Mouse (Mus musculus) left cerebral cortex, adult 18-20 months (tissue): ENCODE results near the gene Lypd8. TPM values are rescaled to one million over a fixed set of nuclear protein-coding genes. Genes with fewer than 3 reads are reported as not detected.
"Not testable (repeated sequence)": the region's sequence is repeated elsewhere in the genome, so short reads cannot be mapped to it uniquely, and the experiment has no call there.

Experiments
- DNase-seq, 2 experiments: peaks; one replicate each; pipeline ENCODE4 v3.0.0; 2021 to 2022; ENCODE audit warnings: low spot score in 2 of 2, mixed read lengths in 1 of 2
- long read RNA-seq, 2 experiments: library from polyadenylated mRNA; stranded (forward); transcript quantifications; one replicate each; pipeline ENCODE4 v2.0.0; 2021
- total RNA-seq, 2 experiments: library from RNA; stranded (reverse); gene quantifications; 2 replicates each; pipeline ENCODE4 v1.2.3; 2021

Lypd8 gene
- not detected for total RNA-seq
- long read RNA-seq, experiment 1 = 0 reads
- long read RNA-seq, experiment 2 = 0 reads

- DNase-seq = no peak
Observed at GRCm38 (mm10) chr11:58378763-58379278, at the start of gene Lypd8. TSS of gene Lypd8 (plus strand) at chr11:58379043.

GRCm38 (mm10) chr11:58329906-58330275 lies 49.0 kb upstream of the Lypd8 start:
- DNase-seq = no peak

DNA sequence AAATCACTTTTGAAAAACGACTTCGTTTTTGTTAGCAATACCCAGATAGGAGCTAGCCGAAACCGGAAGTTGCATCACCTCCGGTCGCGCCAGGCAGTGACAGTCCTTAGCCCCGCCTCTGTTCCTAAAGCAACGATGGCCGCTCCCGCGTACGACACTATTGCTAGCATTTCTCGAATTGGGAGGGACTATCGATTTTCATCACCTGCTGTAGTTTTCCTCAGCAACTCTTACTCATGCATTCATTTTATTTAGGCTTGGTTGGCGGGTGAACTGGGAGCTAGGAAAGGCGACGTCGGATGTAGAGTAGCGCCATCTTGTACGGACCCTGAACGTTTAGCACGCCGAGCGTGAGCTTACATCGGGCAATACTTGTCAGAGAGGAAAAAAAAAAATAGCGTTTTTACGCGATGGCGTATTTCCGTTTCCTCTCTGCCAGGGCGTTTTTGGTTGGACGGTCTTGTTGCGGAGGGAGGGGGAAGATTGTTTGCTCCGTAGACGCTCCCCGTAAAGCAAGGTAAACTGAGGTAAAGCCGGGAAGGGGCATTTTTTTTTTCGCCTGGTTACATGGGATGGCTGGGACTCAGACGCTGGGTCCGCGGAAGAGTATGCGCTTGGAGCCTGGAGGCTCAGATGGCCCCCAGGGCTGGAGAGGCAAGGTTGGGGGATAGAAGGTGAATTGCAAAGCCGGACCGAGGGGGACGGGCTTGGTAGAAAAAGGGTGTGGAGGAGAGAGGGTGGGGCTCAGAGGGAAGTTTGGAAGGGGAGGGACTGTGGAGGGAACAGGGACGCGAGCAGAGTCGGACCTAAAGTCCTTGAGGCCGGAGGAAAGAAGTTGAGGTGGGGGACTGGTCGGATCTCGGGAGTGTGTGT lies 48.3 kb upstream of the Lypd8 start, which contains the start of the genes Zfp672 and Sh3bp5l:
TSS of gene Zfp672 (minus strand) at position 64 of the 873 bp plus-strand sequence.
TSS of gene Sh3bp5l (plus strand) at position 449 of the 873 bp plus-strand sequence.
- DNase-seq = peak; percentile 83 to 89

DNA sequence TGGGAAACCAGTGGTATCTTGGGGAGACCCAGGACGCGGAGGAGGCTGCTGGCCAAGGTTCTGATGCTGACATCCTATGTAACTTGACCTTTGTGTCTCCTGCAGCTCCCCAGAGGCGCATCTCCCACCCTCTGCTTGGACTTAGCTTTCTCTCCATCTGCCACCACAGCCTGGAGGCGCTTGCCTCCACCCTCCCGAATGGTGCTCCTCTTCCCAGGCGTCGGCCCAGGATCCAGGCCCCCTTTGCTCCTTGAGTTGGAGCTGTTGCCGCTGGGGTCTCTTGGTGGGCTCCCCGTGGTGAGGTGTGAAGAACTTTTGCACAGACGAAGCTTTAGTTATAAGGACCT lies 47.7 kb upstream of the Lypd8 start:
- no peak for DNase-seq

- no peak for DNase-seq
Observed at GRCm38 (mm10) chr11:58331546-58331945, 47.3 kb upstream of the Lypd8 start.

DNA sequence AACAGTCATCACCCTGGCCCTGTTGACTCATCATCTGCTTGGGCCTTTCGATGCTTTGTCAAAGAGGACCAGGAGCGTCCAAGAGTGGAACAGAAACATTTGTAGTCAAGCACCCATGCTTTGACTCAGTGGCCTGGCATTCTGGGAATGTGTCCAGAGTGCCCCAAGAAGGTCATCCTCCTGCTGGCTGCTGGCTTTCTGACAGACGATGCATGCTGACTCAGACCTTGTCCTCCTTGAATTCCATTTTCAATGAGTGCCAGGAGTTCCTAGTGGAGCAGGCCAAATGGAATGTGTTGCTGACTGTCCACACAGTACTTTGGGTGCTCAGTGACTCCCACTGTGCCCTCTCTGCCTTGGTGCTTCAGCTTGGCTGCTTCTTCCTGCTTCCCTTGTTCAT lies 44.1 kb upstream of the Lypd8 start:
- no peak for DNase-seq

- DNase-seq = no peak
Observed at GRCm38 (mm10) chr11:58346745-58347144, 32.1 kb upstream of the Lypd8 start.

DNA sequence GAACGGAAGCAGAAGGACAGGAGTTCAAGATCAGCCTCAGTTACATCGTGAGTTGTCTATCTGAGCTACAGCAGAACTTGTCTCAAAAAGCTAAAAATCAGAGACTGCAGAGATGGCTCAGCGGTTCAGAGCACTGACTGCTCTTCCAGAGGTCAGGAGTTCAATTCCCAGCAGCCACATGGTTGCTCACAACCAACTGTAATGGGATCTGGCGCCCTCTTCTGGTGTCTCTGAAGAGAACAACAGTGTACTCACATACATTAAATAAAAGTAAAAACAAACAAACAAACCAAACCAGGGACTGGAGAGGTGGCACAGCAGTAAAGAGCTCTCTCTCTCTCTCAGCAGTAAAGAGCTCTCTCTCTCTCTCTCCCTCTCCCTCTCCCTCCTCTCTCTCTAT lies 28.2 kb upstream of the Lypd8 start:
- no peak for DNase-seq

DNA sequence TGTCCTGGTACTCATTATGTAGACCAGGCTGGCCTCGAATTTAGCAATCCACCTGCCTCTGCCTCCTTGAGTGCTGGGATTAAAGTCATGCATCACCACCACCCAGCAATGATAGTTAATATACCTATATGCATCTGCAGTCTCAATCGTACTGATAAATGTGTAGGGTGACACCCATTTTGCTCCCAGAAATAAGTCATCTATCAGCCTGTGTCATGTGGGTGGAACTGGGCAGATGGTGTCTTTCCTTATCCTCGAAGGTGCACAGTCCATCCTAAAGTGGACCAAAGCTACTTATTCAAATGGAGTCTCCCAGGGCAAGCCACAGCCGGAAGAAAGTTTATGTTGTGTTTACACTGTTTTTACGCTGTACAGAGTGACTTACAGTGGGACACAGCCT lies 27.7 kb upstream of the Lypd8 start:
- no peak for DNase-seq

DNA sequence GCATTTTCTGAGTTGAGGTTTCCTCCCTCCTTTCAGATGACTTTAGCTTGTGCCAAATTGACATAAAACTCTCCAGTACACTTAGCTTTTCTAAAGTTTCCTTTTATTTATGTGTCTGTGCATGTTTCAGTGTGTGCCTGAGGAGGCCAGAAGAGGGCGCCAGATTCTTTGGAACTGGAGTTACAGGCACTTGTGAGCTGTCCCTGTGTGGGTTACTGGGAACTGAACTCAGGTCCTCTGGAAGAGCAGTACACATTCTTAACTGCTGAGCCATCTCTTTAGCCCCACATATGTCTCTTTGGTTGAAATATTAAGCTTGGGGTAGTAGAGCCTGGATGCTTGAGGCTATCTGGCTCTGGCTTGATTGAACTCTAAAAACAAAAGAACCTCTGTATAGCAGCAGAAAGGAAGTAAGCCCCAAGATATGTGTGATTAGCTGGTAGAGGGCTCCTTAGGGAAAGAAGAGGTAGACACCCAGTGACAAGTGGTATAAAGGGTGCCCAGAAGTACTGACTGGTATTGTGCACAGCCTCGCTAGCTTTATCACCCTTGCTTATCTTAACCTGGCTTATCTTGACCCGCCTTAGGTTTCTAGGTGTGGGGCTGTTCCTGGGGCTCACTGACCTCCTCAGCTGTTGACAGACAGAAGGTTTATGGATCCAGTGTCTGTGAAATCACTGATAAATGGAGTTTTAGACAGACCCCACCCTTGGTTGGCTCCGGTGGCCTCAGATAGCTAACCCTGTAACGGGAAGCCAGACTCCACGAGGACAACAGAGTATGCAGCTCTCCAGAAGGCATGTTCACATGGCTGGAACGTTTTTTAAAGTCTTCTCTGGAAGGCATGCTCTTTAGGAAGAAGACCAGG lies 25.9 kb upstream of the Lypd8 start:
- DNase-seq = no peak

DNA sequence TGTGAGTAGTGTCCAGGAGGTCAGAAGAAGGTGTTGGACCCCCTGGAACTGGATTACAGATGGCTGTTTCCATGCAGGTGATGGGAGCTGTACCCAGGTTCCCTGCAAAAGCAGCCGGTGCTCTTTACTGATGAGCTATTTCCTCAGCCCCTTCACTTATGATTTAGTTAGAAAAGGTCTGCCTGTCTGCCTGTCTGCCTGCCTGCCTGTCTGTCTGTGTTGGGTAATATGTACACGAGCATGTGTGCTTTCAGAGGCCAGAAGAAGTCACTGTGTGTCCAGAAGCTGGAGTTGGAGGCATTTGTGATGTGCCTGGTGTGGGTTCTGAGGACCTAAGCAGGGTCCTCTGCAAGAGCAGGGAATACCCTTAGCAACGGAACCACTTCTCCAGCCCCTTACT lies 25.1 kb upstream of the Lypd8 start:
- no peak for DNase-seq

DNA sequence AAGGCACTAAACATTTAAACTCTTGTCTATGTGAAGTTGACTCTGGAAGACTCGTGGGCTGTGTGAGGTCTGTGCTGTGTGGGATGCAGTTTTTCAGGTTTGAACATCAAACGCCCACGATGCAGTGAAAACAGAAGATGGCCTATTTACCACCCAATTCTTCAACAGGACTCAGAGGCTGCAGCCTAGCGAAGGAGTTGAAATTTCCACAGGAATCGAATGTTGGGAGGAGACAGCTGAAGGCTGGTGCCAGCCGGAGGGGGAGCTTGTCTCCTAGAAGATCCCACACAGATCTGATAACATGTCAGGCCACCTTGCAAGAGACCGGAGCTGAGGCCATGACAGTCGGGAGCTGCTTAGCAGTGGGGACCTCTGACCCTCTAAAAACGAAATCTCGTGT lies 24.4 kb upstream of the Lypd8 start:
- DNase-seq = peak; percentile 20 to 70

DNA sequence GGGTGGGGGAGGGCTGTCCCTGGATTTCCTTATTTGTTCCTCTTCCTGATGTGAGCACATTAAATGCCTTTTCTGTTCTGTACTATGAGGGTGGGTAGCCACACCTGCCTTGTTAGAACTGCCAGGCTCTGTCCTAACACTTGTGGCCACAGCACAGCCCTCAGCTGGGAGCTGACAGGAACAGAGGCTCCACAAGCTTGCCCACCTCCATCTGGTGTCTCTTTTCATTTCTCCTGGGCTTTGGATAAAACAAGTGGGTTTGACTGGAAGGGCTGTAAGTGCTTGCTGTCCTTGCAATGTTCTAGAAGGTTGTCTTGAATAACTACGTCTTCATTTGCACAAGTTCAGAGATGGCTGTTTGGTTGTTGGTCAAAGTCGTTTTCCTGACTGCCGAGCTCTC lies 23.9 kb upstream of the Lypd8 start:
- DNase-seq = peak; percentile 9 to 64

DNA sequence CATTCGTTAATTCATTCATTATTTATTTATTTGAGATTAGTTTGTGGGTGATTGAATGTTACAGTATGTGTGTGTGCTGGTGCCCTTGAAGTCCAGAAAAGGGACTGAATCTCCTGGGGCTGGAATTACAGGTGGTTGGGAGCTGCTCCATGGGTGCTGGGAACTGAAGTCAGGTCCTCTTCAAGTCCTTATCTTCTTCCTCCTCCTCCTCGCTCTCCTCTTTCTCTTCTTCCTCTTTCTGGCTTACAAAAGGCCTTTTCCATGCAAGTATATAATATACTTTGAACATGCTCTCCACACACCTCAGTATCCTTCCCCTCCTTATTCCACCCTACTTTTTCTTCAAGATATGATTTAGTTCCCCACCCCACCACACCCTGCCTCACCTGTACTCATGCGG lies 21.8 kb upstream of the Lypd8 start:
- DNase-seq = no peak

DNA sequence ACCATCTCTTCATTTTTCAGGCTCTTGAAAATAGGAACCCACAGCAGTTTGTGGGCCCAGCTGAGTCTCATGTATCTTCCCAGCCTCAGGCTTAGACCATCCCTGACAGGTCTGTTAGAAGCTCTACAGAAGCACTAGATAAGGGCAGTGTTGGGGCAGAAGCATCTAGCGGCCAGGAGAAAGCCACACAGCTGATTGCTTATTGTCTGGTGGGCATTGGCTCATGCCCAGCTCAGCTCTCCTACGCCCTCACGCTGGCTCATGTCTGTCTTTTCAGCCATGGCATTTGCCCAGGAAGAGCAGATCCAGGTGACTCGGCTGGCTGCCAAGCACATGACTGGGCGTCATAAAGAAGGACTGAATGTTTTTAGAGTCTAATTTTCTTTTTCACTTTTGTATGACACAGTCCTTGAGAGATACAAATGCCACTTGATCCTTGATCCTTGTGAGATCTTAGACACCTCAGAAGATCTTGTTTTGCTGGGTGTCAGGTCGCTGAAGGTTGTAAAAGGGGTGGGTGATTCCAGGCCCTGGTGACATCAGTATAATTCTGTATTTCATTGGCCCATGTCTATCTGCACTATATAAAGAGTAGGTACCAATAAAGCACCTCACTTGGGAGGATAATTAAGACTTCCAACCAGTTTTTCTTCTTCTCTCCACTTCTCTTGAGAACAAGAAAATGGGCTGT lies 20.9 kb upstream of the Lypd8 start:
- no peak for DNase-seq

DNA sequence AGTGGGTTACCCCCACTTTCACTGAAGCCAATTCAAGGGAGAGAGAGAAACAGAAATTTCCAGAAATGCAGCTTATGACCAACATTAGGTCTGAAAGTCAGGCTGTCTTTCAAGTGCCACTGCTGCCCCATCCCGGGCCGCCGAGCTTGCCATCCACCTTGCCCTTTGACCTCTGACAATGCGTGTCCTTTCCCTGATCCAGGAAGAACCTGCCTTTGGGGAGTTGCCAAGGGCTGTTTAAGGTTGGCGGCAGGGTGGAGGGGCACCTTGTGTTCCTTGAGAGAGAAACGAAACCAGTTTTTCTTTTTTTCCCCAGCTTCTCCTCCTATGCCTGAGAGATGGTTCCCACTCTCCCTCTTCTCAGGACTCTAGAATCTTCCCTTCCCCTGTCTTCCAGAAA lies 16.3 kb upstream of the Lypd8 start:
- not testable (repeated sequence) for DNase-seq

- DNase-seq = no peak
Observed at GRCm38 (mm10) chr11:58364454-58364853, 14.4 kb upstream of the Lypd8 start.

- DNase-seq = not testable (repeated sequence)
Observed at GRCm38 (mm10) chr11:58366191-58366590, 12.7 kb upstream of the Lypd8 start.

GRCm38 (mm10) chr11:58377273-58377672 lies 1.6 kb upstream of the Lypd8 start:
- DNase-seq = no peak

DNA sequence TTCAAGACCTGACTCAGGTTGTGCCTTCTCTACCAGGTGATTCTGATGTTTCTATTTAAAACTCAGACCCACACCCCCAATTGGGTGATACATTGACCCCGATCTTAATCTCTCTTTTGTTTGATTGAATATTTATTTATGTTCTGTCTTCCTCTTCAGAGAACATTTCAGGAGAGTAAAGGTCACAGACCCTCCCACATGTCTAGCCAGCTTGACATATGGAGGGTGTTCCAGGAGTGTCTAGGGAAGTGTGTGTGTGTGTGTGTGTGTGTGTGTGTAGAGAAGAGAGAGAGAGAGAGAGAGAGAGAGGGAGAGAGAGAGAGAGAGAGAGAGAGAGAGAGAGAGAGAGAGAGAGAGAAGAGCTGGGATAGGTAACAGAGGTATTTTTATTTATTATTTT lies 1.2 kb upstream of the Lypd8 start:
- DNase-seq = no peak

- DNase-seq = no peak
Observed at GRCm38 (mm10) chr11:58379516-58379915, 673 bp downstream of the Lypd8 start.
